Mouse (Mus musculus): ENCODE data around the gene Syn3. TPM values are rescaled to one million over a fixed set of nuclear protein-coding genes. Genes with fewer than 3 reads are reported as not detected.

Syn3 gene
- polyA plus RNA-seq, 2 experiments = 1.9 to 2.0 TPM

DNA sequence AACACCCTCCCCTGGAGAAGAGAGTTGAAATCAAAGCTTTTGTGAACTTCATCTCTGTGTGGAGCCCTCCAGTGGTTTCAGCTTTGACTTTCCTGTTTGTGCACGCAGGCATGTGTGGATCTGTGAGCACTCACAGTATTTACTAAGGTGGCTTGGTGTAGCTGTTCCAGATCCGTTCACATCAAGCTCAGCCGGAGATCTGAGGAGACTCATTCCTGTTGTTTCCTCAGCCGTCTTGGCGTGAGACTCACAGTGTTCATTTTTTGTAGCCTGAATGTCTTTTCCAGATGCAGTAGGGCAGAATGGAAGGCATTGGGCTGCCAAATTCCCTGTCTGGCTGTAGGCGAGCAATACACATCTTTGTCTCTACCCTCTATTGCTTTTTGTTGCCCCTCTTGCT is 268.7 kb downstream of the Syn3 start:
- Histone ChIP-seq H3K9me3 (ENCODE audit: control insufficient read depth, low read length) (no peaks in the 10 kb centered on the region), H3K27ac (replicated peaks; ENCODE audit: low read depth, low read length) (no peak overlapping the region), H3K9ac (ENCODE audit: low read depth, low read length, severe bottlenecking) (no peak overlapping the region), H3K4me1 (ENCODE audit: control insufficient read depth, insufficient read depth, low read length) (no peaks in the 10 kb centered on the region), H3K4me3 (replicated peaks; ENCODE audit: low read length) (no peak overlapping the region), H3K36me3 (ENCODE audit: control insufficient read depth, insufficient read depth, low read length) (no peaks in the 10 kb centered on the region), H3K27me3 (ENCODE audit: control insufficient read depth, insufficient read depth, low read length) (no peaks in the 10 kb centered on the region), H3K4me2 (replicated peaks; ENCODE audit: low read depth, low read length, severe bottlenecking) (no peak overlapping the region)
- 70% methylated on average over 6 of the region's 6 CpGs for WGBS
- DNase-seq (ENCODE audit: low spot score) (no peak), ATAC-seq (ENCODE audit: low FRiP score, low read depth) (no peak)
- no peak for TF ChIP-seq POLR2A (IDR thresholded peaks at IDR 0.05; ENCODE audit: borderline replicate concordance, extremely low read depth, insufficient read depth, insufficient read length)

DNA sequence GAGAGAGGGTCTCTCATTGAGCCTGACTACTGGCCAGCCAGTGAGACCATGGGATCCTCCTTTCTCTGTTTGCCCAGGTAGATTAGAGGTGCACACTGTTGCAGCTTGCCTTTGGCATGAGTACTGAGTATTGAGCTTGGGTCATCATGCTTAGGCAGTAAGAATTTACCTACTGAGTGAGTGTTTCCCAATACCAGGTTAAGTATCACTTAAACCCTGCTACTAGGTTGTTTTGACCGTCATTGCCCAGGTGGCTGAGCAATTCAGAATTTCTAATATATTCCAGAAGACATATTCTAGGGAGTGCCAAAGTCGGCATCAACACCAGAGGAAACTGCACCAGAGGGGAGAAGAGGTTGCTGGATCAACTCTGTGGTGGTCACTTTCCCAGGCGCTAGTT is 273.2 kb downstream of the Syn3 start:
- Histone ChIP-seq H3K4me1 (ENCODE audit: control insufficient read depth, insufficient read depth, low read length) (no peaks in the 10 kb centered on the region), H3K9me3 (ENCODE audit: control insufficient read depth, low read length) (no peaks in the 10 kb centered on the region), H3K4me3 (replicated peaks; ENCODE audit: low read length) (no peak overlapping the region), H3K27me3 (ENCODE audit: control insufficient read depth, insufficient read depth, low read length) (no peaks in the 10 kb centered on the region), H3K4me2 (replicated peaks; ENCODE audit: low read depth, low read length, severe bottlenecking) (no peak overlapping the region), H3K27ac (replicated peaks; ENCODE audit: low read depth, low read length) (no peak overlapping the region), H3K36me3 (ENCODE audit: control insufficient read depth, insufficient read depth, low read length) (no peaks in the 10 kb centered on the region), H3K9ac (ENCODE audit: low read depth, low read length, severe bottlenecking) (no peak overlapping the region)
- 88% methylated on average over 3 of the region's 3 CpGs for WGBS
- DNase-seq (ENCODE audit: low spot score) (no peak), ATAC-seq (ENCODE audit: low FRiP score, low read depth) (no peak)
- TF ChIP-seq POLR2A (IDR thresholded peaks at IDR 0.05; ENCODE audit: borderline replicate concordance, extremely low read depth, insufficient read depth, insufficient read length) = no peak

DNA sequence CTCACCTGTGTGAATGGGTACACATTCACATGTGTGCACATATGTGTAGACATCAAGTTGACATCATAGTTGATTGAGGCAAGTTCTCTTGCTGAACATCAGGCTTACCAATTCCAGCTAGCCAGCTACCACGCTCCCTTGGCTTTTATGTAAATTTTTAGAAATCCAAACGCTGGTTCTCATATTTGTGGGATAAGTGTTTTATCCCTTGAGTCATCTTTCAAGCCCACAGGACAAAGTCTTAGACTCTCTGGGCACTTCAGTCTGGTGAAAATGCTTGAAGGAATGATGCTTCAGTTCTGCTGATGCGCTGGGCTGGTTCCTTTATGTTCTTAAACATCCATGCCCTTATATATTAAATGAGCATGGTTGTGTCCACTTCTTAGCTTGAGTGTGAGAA is 279.7 kb downstream of the Syn3 start:
- Histone ChIP-seq H3K27ac (replicated peaks; ENCODE audit: low read depth, low read length) (no peak overlapping the region), H3K9me3 (ENCODE audit: control insufficient read depth, low read length) (no peaks in the 10 kb centered on the region), H3K27me3 (ENCODE audit: control insufficient read depth, insufficient read depth, low read length) (no peaks in the 10 kb centered on the region), H3K4me1 (ENCODE audit: control insufficient read depth, insufficient read depth, low read length) (no peaks in the 10 kb centered on the region), H3K9ac (ENCODE audit: low read depth, low read length, severe bottlenecking) (no peak overlapping the region), H3K4me3 (replicated peaks; ENCODE audit: low read length) (no peak overlapping the region), H3K36me3 (ENCODE audit: control insufficient read depth, insufficient read depth, low read length) (no peaks in the 10 kb centered on the region), H3K4me2 (replicated peaks; ENCODE audit: low read depth, low read length, severe bottlenecking) (no peak overlapping the region)
- TF ChIP-seq POLR2A (IDR thresholded peaks at IDR 0.05; ENCODE audit: borderline replicate concordance, extremely low read depth, insufficient read depth, insufficient read length) = no peak
- DNase-seq (ENCODE audit: low spot score) (no peak), ATAC-seq (ENCODE audit: low FRiP score, low read depth) (no peak)
- WGBS = 90% methylated on average over 3 of the region's 3 CpGs

DNA sequence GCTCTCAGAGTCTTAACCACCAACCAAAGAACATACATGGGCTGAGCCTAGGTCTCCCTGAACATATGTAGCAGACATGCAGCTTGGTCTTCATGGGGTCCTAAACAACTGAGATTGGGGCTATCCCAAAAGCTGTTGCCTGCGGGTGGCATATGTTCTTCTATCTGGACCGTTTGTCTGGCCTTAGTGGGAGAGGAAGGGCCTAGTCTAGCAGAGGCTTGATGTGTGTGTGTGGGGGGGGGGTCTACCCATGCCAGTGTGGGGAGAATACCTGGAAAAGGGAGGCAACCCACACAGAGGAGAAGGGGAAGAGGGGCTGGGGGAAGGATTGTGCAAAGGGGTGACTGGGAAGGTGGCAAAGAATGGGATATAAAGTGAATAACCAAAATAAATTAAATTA is 281.9 kb downstream of the Syn3 start:
- no peak overlapping the region for H3K4me2 ChIP-seq (replicated peaks; ENCODE audit: low read depth, low read length, severe bottlenecking)
- TF ChIP-seq POLR2A (IDR thresholded peaks at IDR 0.05; ENCODE audit: borderline replicate concordance, extremely low read depth, insufficient read depth, insufficient read length) = no peak
- H3K27me3 ChIP-seq (ENCODE audit: control insufficient read depth, insufficient read depth, low read length) = no peaks in the 10 kb centered on the region
- DNase-seq (ENCODE audit: low spot score) (no peak), ATAC-seq (ENCODE audit: low FRiP score, low read depth) (no peak)
- H3K36me3 ChIP-seq (ENCODE audit: control insufficient read depth, insufficient read depth, low read length) = no peaks in the 10 kb centered on the region
- H3K4me1 ChIP-seq (ENCODE audit: control insufficient read depth, insufficient read depth, low read length) = no peaks in the 10 kb centered on the region
- 71% methylated on average over 2 of the region's 2 CpGs for WGBS
- H3K27ac ChIP-seq (replicated peaks; ENCODE audit: low read depth, low read length) = no peak overlapping the region
- H3K9ac ChIP-seq (ENCODE audit: low read depth, low read length, severe bottlenecking) = no peak overlapping the region
- H3K9me3 ChIP-seq (ENCODE audit: control insufficient read depth, low read length) = no peaks in the 10 kb centered on the region
- H3K4me3 ChIP-seq (replicated peaks; ENCODE audit: low read length) = no peak overlapping the region

DNA sequence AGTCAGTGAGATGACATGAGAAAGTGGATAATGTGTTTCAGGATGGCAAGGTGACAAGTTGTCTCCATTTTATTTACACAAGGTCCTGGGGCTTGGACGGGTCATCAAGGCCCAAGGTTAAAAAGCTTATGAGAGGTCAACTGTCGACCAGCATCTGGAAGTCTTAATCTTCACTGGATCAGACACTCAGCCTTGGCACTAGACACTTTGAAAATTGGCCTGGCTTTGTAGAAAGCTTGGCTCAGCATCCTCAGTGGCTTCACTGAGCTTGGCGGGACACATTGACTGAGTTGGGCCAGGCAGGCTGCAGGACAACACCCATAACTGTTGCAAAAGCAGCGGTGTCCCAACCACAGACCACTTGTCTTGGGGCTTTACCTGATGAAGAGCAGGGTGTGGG is 286.6 kb downstream of the Syn3 start:
- no peak overlapping the region for H3K4me2 ChIP-seq (replicated peaks; ENCODE audit: low read depth, low read length, severe bottlenecking)
- H3K4me3 ChIP-seq (replicated peaks; ENCODE audit: low read length) = no peak overlapping the region
- ATAC-seq (ENCODE audit: low FRiP score, low read depth) (no peak), DNase-seq (ENCODE audit: low spot score) (no peak)
- 56% methylated on average over 4 of the region's 4 CpGs for WGBS
- no peak for TF ChIP-seq POLR2A (IDR thresholded peaks at IDR 0.05; ENCODE audit: borderline replicate concordance, extremely low read depth, insufficient read depth, insufficient read length)
- H3K36me3 ChIP-seq (ENCODE audit: control insufficient read depth, insufficient read depth, low read length) = no peaks in the 10 kb centered on the region
- H3K9me3 ChIP-seq (ENCODE audit: control insufficient read depth, low read length) = no peaks in the 10 kb centered on the region
- H3K27ac ChIP-seq (replicated peaks; ENCODE audit: low read depth, low read length) = no peak overlapping the region
- no peaks in the 10 kb centered on the region for H3K27me3 ChIP-seq (ENCODE audit: control insufficient read depth, insufficient read depth, low read length)
- no peak overlapping the region for H3K9ac ChIP-seq (ENCODE audit: low read depth, low read length, severe bottlenecking)
- no peaks in the 10 kb centered on the region for H3K4me1 ChIP-seq (ENCODE audit: control insufficient read depth, insufficient read depth, low read length)

DNA sequence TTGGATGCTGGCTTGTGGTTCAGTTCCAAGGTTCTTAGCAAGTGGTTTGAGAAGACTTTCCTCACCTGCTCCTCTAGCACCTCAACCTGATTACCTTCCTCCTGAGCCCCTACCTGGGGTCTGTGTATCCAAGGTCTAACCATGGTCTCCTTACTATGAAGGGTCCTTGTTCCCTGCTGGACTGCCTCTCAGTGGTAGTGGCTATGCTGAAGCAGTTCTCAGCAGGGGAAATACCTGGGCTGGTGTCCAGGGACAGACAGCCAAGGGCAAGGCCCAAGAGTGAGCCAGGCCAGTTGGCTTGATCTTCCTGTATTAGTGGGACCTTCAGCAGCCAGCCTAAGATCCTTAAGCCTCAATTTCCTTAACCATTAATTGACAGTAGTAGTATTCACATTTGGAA is 294.8 kb downstream of the Syn3 start:
- H3K9ac ChIP-seq (ENCODE audit: low read depth, low read length, severe bottlenecking) = no peak overlapping the region
- ATAC-seq (ENCODE audit: low FRiP score, low read depth) (no peak), DNase-seq (ENCODE audit: low spot score) (no peak)
- H3K4me3 ChIP-seq (replicated peaks; ENCODE audit: low read length) = no peak overlapping the region
- H3K4me1 ChIP-seq (ENCODE audit: control insufficient read depth, insufficient read depth, low read length) = peaks cover 3% of the 10 kb centered on the region; the same call in 1 of the 2 replicates
- no peaks in the 10 kb centered on the region for H3K27me3 ChIP-seq (ENCODE audit: control insufficient read depth, insufficient read depth, low read length)
- H3K4me2 ChIP-seq (replicated peaks; ENCODE audit: low read depth, low read length, severe bottlenecking) = no peak overlapping the region
- H3K9me3 ChIP-seq (ENCODE audit: control insufficient read depth, low read length) = no peaks in the 10 kb centered on the region
- TF ChIP-seq POLR2A (IDR thresholded peaks at IDR 0.05; ENCODE audit: borderline replicate concordance, extremely low read depth, insufficient read depth, insufficient read length) = no peak
- no peak overlapping the region for H3K27ac ChIP-seq (replicated peaks; ENCODE audit: low read depth, low read length)
- no peaks in the 10 kb centered on the region for H3K36me3 ChIP-seq (ENCODE audit: control insufficient read depth, insufficient read depth, low read length)
